Comparison of ENCODE assay signal across 8 mouse cellular contexts in genomic region chr11:119363534-119364145, GRCm38 (mm10). TPM values are rescaled to one million over a fixed set of nuclear protein-coding genes. Genes with fewer than 3 reads are reported as not detected.
DNase-seq lines count a peak whose midpoint lies in the region; ATAC-seq and TF ChIP-seq lines count a peak whose summit lies in the region.

No protein-coding gene starts in this region.

- H3K4me2 ChIP-seq in forebrain, embryonic 13.5 days: peak overlapping the region; percentile 52

- 26% methylated on average over 11 of the region's 11 CpGs for WGBS in forebrain, embryonic 13.5 days
- 29% methylated on average over 11 of the region's 11 CpGs for WGBS in lung, adult 2 months
- 23% methylated on average over 11 of the region's 11 CpGs for WGBS in olfactory bulb, adult 2 months

- TF ChIP-seq CTCF in G1E (IDR thresholded peaks at IDR 0.05; ENCODE audit: low read depth, low read length): peak; percentile 76
- TF ChIP-seq CTCF in lung, adult 2 months (IDR thresholded peaks at IDR 0.05; ENCODE audit: insufficient read depth, low read length): peak; percentile 90
- peak; percentile 74 for TF ChIP-seq CTCF in olfactory bulb, adult 2 months (IDR thresholded peaks at IDR 0.05; ENCODE audit: insufficient read depth, low read depth, low read length)

- H3K27ac ChIP-seq in forebrain, embryonic 13.5 days: no peak overlapping the region
- no peak overlapping the region for H3K27ac ChIP-seq in olfactory bulb, adult 2 months (ENCODE audit: insufficient read depth, low read depth, low read length)

- no peak for TF ChIP-seq POLR2A in lung, adult 2 months (IDR thresholded peaks at IDR 0.05; ENCODE audit: borderline replicate concordance, extremely low read depth, low read depth, low read length)
- no peak for TF ChIP-seq POLR2A in olfactory bulb, adult 2 months (IDR thresholded peaks at IDR 0.05; ENCODE audit: insufficient read depth, low read depth, low read length)

- no peaks in the 10 kb centered on the region; the same call in 1 of the 2 replicates for H3K27me3 ChIP-seq in G1E (ENCODE audit: insufficient read depth, low read length)
- no peaks in the 10 kb centered on the region for H3K27me3 ChIP-seq in forebrain, embryonic 13.5 days

- peaks cover 23% of the 10 kb centered on the region for H3K36me3 ChIP-seq in G1E (replicated peaks)
- peaks cover 11% of the 10 kb centered on the region; the same call in 1 of the 2 replicates for H3K36me3 ChIP-seq in forebrain, embryonic 13.5 days (ENCODE audit: poor library complexity, severe bottlenecking)

- ATAC-seq in G1E (ENCODE audit: extremely low read depth, insufficient number of reproducible peaks, low FRiP score, poor library complexity, severe bottlenecking): peak; percentile 88
- ATAC-seq in forebrain, embryonic 13.5 days: peak; percentile 86

- peaks cover 7% of the 10 kb centered on the region for H3K4me1 ChIP-seq in G1E (ENCODE audit: insufficient read depth, low read depth, low read length)
- peaks cover 17% of the 10 kb centered on the region for H3K4me1 ChIP-seq in forebrain, embryonic 13.5 days
- H3K4me1 ChIP-seq in lung, adult 2 months (ENCODE audit: control insufficient read depth, insufficient read depth, low read length): no peaks in the 10 kb centered on the region
- H3K4me1 ChIP-seq in olfactory bulb, adult 2 months (ENCODE audit: control insufficient read depth, insufficient read depth, low read length): peaks cover 5% of the 10 kb centered on the region; the same call in 1 of the 2 replicates

- H3K9ac ChIP-seq in forebrain, embryonic 13.5 days: 0 out of 2 replicates have a peak overlapping the region, but pooled peaks have one; percentile 12

- peak; percentile 57 for DNase-seq in G1E (ENCODE audit: low spot score)
- DNase-seq in c-Kit-positive CD71-positive TER-119-positive erythroid progenitor cells, embryonic 14.5 days (ENCODE audit: low spot score): peak; percentile 60
- peak; percentile 78 for DNase-seq in heart, postnatal 4 days
- peak; percentile 39 to 73 for DNase-seq in layer of hippocampus, adult 18-20 months (ENCODE audit: low spot score in 2 of 2)
- DNase-seq in lung, adult 2 months: peak; percentile 71
- DNase-seq in thymus, postnatal 14 days: peak; percentile 78

- H3K9me3 ChIP-seq in G1E (replicated peaks): peaks cover 4% of the 10 kb centered on the region
- H3K9me3 ChIP-seq in forebrain, embryonic 13.5 days (replicated peaks): no peaks in the 10 kb centered on the region

- 0 out of 2 replicates have a peak overlapping the region, but pooled peaks have one; percentile 5 for H3K4me3 ChIP-seq in G1E (ENCODE audit: low read depth, low read length)
- H3K4me3 ChIP-seq in forebrain, embryonic 13.5 days: peak overlapping the region; percentile 23
- H3K4me3 ChIP-seq in lung, adult 2 months (replicated peaks; ENCODE audit: extremely low read depth, low read depth, low read length): no peak overlapping the region
- H3K4me3 ChIP-seq in olfactory bulb, adult 2 months (ENCODE audit: insufficient read depth, low read depth, low read length): peak overlapping the region; percentile 8

RNA-seq across cellular contexts. Expression of gene Slc26a11, which starts 8.3 kb away (rescaled TPM):
- total RNA-seq in G1E (2014; fragmentation: Nextera tagmentation) (4.9 and 8.0 TPM in 2 replicates), G1E (2017) (4.4 and 6.9 TPM in 2 replicates)
- 4.9 and 5.2 TPM in 2 replicates for polyA plus RNA-seq in G1E (2012)
- polyA plus RNA-seq in forebrain, embryonic 13.5 days (2015; fragmentation: Nextera tagmentation; extraction: Ambion mirVana): 4.6 and 4.9 TPM in 2 replicates
- total RNA-seq in heart, postnatal 4 days (2021): 1 to 10 TPM; 3.0 to 3.9 TPM
- total RNA-seq in layer of hippocampus, adult 18-20 months (2021): 1 to 10 TPM; 5.8 to 6.1 TPM
- 25.7 and 28.0 TPM in 2 replicates for polyA plus RNA-seq in lung, adult 2 months (2012; rRNA removed)
- polyA plus RNA-seq in olfactory bulb, adult 2 months (2012; ENCODE audit: insufficient read depth, insufficient read length, low replicate concordance, missing spikeins): not detected in 2 replicates

RNA-seq across cellular contexts. Expression of gene Sgsh, which starts 8.3 kb away (rescaled TPM):
- total RNA-seq in G1E (2014; fragmentation: Nextera tagmentation) (14.5 and 22.4 TPM in 2 replicates), G1E (2017) (13.2 and 17.8 TPM in 2 replicates)
- polyA plus RNA-seq in G1E (2012): 26.5 and 26.6 TPM in 2 replicates
- 4.6 and 4.7 TPM in 2 replicates for polyA plus RNA-seq in forebrain, embryonic 13.5 days (2015; fragmentation: Nextera tagmentation; extraction: Ambion mirVana)
- 1 to 10 TPM; 7.0 to 7.7 TPM for total RNA-seq in heart, postnatal 4 days (2021)
- 1 to 10 TPM; 5.2 to 6.1 TPM for total RNA-seq in layer of hippocampus, adult 18-20 months (2021)
- polyA plus RNA-seq in lung, adult 2 months (2012; rRNA removed): 63.2 and 66.5 TPM in 2 replicates
- not detected in 2 replicates for polyA plus RNA-seq in olfactory bulb, adult 2 months (2012; ENCODE audit: insufficient read depth, insufficient read length, low replicate concordance, missing spikeins)

RNA-seq across cellular contexts. Expression of gene Rnf213, which starts 29.3 kb away (rescaled TPM):
- total RNA-seq in G1E (2014; fragmentation: Nextera tagmentation): 54.7 and 66.4 TPM in 2 replicates
- 39.7 and 46.3 TPM in 2 replicates for total RNA-seq in G1E (2017)
- 2.3 and 3.5 TPM in 2 replicates for polyA plus RNA-seq in G1E (2012)
- 0.83 and 1.2 TPM in 2 replicates for polyA plus RNA-seq in forebrain, embryonic 13.5 days (2015; fragmentation: Nextera tagmentation; extraction: Ambion mirVana)
- total RNA-seq in heart, postnatal 4 days (2021): 10 to 100 TPM; 17.2 to 19.7 TPM
- 1 to 10 TPM; 3.0 to 4.1 TPM for total RNA-seq in layer of hippocampus, adult 18-20 months (2021)
- 19.5 and 24.3 TPM in 2 replicates for polyA plus RNA-seq in lung, adult 2 months (2012; rRNA removed)
- not detected in 2 replicates for polyA plus RNA-seq in olfactory bulb, adult 2 months (2012; ENCODE audit: insufficient read depth, insufficient read length, low replicate concordance, missing spikeins)

RNA-seq across cellular contexts. Expression of gene Card14, which starts 56.1 kb away (rescaled TPM):
- total RNA-seq in G1E (2014; fragmentation: Nextera tagmentation) (not detected in 2 replicates), G1E (2017) (0.11 TPM in 1 of 2 replicates, not detected in the other)
- not detected in 2 replicates for polyA plus RNA-seq in G1E (2012)
- polyA plus RNA-seq in forebrain, embryonic 13.5 days (2015; fragmentation: Nextera tagmentation; extraction: Ambion mirVana): not detected in 2 replicates
- under 1 TPM; 0.16 to 0.21 TPM for total RNA-seq in heart, postnatal 4 days (2021)
- under 1 TPM; 0.36 to 0.47 TPM for total RNA-seq in layer of hippocampus, adult 18-20 months (2021)
- polyA plus RNA-seq in lung, adult 2 months (2012; rRNA removed): 0.07 and 0.84 TPM in 2 replicates
- polyA plus RNA-seq in olfactory bulb, adult 2 months (2012; ENCODE audit: insufficient read depth, insufficient read length, low replicate concordance, missing spikeins): not detected in 2 replicates
